Mouse (Mus musculus) bone marrow macrophage, adult 2 months (primary cell): ENCODE measurements around the gene Iqschfp. TPM values are rescaled to one million over a fixed set of nuclear protein-coding genes. Genes with fewer than 3 reads are reported as not detected.

ENCODE experiments used
- H3K27ac ChIP-seq: 2 replicates; pipeline ENCODE4 v1.5.1; 2012; ENCODE audit warnings: low read depth, low read length; ENCODE audit not compliant: insufficient read depth
- H3K4me1 ChIP-seq: 2 replicates; pipeline ENCODE4 v1.6.1; 2012; ENCODE audit warnings: low read length; ENCODE audit not compliant: control insufficient read depth, insufficient read depth
- H3K4me3 ChIP-seq: 2 replicates; pipeline ENCODE4 v1.5.1; 2012; ENCODE audit warnings: mild to moderate bottlenecking, low read length, moderate library complexity; ENCODE audit not compliant: insufficient read depth
- CTCF ChIP-seq: IDR thresholded peaks from 2 replicates; pipeline ENCODE4 v1.5.1; 2012; ENCODE audit warnings: low read depth, mild to moderate bottlenecking, low read length, moderate library complexity
- POLR2A ChIP-seq: IDR thresholded peaks from 2 replicates; pipeline ENCODE4 v1.6.1; 2012; ENCODE audit warnings: mild to moderate bottlenecking, low read depth, low read length, borderline replicate concordance
- polyA plus RNA-seq: library from polyadenylated mRNA; stranded (reverse); fragments of >200 nt; gene quantifications from 2 replicates; pipeline ENCODE4 v1.2.4, GENCODE M21; 2012; ENCODE audit not compliant: missing spikeins, insufficient read depth, insufficient read length

The Iqschfp gene
- polyA plus RNA-seq, 1 experiment, result not detected

DNA sequence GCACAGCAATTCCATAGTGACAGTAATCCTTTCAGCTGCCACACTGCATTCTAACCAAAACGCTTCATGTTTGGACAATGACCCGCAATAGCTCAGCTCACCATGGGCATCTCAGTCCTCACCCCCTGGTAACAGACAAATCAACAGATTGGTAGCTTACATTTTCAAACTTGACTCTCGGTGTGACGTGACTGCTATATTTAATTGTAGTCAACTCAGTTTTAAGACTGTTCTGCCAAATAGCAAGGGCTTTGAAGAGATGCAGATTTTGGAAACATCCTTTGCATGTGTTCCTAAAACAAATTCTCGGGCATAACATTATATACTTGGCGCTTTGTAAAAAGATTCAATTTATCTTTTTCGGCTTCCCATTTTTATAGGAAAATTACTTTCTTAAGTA, 404.7 kb downstream of the Iqschfp start:
- no peak overlapping the region for H3K4me3 ChIP-seq
- H3K27ac ChIP-seq, result no peak overlapping the region
- no peaks in the 10 kb centered on the region for H3K4me1 ChIP-seq
- no peak for TF ChIP-seq POLR2A
- no peak for TF ChIP-seq CTCF

DNA sequence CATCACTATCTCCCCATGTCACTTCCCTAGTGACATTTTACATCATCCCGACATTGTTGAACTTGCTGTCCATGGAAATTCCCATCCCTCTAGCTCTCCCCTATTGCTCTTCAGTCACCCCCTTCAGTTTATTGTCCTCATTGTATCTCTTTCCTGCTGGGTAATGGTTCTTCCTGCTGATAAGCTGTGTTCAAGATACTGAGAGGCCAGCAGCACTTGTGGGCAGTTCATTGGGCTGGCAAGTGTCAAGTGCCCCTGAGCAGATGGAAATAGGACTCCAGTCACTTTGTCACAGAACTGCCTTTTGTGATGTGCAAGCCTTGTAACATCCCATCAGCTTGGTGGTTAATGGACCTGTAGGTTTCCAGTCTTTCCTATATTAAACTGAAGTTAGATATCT, 413.6 kb downstream of the Iqschfp start:
- Histone ChIP-seq H3K27ac (no peak overlapping the region), H3K4me3 (no peak overlapping the region), H3K4me1 (no peaks in the 10 kb centered on the region)
- TF ChIP-seq CTCF (no peak), POLR2A (no peak)

DNA sequence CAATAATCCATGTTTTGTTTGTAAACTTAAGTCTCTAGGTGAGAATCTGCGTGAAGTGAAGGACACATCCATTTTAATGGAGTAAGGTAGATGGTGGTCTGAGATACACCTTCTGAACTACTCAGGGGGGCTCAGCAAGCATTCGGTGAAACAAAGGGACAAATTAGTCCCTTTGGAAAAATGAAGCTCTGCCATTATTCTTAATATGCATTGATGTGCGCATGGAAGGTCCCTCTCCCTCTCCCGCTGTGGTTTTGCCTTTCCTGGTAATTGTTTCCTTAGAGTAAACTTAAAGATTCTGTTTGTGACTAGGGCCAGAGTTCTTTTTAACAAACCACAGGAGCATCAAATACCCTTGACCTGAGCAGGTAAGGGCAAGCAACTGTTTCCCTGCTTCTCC, 414.7 kb downstream of the Iqschfp start:
- TF ChIP-seq CTCF, result no peak
- no peaks in the 10 kb centered on the region for H3K4me1 ChIP-seq
- no peak overlapping the region for H3K27ac ChIP-seq
- H3K4me3 ChIP-seq, result no peak overlapping the region

DNA sequence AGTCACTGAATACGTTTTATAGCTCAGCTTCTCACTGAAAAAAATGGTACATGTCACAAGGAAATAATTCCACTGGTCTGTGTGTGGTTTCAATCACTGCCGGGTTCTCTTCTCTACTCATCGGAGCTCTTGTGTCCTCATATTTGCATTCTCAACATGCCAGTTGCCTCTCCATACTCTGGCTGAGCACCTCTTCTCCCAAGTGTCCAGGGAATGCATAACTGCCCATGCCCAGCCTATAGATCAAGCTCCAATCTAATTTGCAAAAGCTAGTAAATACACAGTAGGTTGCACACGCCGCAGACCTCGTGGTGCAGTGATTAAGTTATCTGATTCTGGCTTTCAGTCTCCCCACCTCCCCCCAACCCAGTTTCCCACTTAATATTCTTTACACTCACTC, 433.5 kb downstream of the Iqschfp start:
- no peak for TF ChIP-seq POLR2A
- no peak for TF ChIP-seq CTCF
- Histone ChIP-seq H3K4me1 (no peaks in the 10 kb centered on the region), H3K4me3 (no peak overlapping the region), H3K27ac (no peak overlapping the region)

DNA sequence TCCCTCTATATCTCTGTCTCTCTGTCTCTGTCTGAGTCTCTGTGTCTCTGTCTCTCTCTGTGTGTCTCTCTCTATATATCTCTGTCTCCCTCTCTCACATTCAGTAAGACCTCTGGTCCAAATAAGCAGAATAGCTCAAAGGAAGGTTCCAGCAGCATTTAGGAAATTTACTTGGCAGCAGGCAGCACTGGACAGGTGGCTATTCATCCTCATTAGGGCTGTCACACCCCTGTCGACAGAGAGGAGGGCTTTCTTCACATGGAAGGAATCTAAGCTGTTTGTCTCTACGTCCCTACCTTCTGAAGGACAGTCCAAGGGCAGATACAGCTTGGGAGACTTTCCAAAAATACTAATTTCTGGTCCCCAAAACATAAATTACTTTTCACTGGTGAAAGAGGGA, 440.5 kb downstream of the Iqschfp start:
- Histone ChIP-seq H3K27ac (no peak overlapping the region), H3K4me3 (no peak overlapping the region), H3K4me1 (no peaks in the 10 kb centered on the region)
- TF ChIP-seq CTCF, result no peak
- TF ChIP-seq POLR2A, result no peak

DNA sequence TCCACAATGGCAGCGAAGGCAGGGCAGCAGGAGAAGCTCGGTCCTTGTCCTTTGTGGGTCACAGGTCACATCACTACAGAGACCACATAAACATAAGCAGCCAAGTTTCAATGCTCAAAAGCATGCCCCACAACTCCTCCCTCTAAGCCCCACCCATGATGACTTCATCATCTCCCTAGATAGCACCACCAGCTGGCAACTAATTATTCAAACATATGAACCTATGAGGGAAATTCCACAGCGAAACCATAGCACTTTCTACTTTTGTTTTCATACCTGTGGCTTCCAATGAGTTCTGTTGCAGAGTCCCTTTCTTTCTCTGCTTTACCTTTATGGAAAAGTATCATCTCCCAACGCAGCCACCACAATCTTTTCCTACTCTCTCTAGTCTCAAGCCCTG, 443.5 kb downstream of the Iqschfp start:
- TF ChIP-seq POLR2A (no peak), CTCF (no peak)
- H3K27ac ChIP-seq, result no peak overlapping the region
- no peaks in the 10 kb centered on the region for H3K4me1 ChIP-seq
- no peak overlapping the region for H3K4me3 ChIP-seq

DNA sequence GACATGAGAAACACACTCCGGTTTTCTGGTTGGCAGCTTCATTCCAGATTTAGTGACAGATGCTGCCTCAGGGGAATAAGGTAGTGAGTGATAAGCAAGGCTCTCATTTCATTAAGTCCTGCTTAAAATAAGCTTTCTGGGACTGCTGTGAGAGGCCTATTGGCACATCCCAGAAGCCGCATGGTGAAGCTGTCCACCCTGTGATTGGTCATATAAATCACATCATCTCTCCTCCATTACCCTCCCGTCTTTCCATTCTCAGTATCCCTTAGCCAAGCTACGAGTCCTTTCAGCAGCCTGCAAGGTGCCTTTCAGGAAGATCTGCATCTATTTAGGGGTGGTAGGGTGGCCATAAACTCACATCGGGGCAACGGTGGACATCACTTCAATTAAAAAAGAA, 458.6 kb downstream of the Iqschfp start:
- no peak overlapping the region for H3K4me3 ChIP-seq
- H3K4me1 ChIP-seq, result no peaks in the 10 kb centered on the region
- H3K27ac ChIP-seq, result no peak overlapping the region
- no peak for TF ChIP-seq CTCF
- no peak for TF ChIP-seq POLR2A

DNA sequence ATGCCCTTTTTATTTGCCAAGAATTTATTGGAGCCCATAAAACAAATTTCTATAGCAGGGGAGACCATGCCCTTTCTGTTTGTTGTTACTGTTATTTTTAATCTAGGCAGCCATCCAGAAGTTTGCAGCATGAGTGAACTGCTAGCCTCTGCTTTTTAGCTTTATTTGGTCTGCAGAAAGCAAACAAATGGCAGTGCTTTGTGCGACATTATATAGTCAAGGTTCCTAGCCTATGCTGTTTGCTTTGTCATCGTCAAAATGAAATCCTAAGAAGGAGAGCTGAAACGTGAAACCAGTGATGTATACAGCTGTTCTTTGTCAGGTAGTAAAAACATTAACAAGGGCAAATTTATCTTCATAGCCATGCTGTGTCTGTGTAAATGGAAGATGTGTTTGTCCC, 459.4 kb downstream of the Iqschfp start:
- no peak overlapping the region for H3K27ac ChIP-seq
- no peak overlapping the region for H3K4me3 ChIP-seq
- TF ChIP-seq CTCF, result no peak
- H3K4me1 ChIP-seq, result no peaks in the 10 kb centered on the region

DNA sequence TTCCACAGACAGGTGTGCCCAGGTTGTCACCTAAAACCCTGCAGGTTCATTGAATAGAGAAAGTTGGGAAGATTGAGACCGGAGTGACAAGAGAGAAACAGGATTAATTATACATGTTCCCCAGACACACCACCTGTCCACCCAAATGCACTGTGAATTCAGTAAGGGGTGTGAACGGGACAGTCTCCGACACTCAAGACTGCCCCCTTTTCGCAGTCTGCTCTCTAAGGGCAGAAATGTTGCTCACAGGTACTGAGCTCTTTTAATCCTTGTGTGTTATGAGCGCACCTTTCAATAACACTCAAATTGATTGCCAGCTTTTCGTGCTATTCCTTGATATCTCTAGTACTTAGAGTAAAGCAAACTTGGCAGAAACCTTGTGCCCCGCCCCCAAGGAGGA, 460.9 kb downstream of the Iqschfp start:
- no peaks in the 10 kb centered on the region for H3K4me1 ChIP-seq
- no peak overlapping the region for H3K4me3 ChIP-seq
- no peak for TF ChIP-seq CTCF
- TF ChIP-seq POLR2A, result no peak
- H3K27ac ChIP-seq, result no peak overlapping the region

DNA sequence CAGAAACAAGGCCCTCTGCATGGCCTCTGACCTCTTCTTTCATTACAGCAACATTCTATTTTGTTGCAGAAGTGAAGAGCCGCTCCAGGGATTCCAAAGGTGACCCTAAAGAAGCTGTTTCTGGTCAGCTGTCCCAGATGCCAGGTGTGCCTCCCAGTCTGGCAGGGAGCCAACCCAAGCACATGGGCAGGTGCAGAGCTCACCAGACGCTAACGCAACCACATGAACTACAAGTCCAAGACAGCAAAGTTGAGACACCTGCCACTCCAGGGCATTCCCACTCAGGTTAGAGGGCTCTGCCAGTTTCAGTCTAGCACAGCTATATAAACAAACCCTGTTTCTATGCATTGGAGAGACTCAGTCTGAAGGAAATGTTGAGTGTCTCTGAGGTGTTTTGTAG, 461.5 kb downstream of the Iqschfp start:
- Histone ChIP-seq H3K4me3 (no peak overlapping the region), H3K4me1 (no peaks in the 10 kb centered on the region), H3K27ac (no peak overlapping the region)
- TF ChIP-seq CTCF (no peak), POLR2A (no peak)

DNA sequence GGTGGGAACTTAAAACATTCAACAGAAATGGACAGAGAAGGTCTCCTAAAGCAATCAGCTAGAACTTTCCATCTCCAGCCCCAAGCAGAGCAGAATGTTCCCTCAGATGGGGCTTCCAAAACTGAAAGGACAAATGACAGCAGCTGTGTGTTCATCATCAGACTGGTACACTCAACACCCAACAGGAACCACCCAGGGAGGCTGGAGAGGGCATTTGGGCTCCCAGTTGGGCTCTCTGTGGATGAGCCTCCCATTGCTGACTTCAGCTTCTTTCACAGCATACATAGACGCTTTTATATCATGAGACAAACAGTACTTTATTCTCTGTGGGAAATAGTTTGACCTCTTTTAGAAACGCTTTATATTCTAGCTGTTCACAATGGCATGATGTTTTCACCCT, 464.5 kb downstream of the Iqschfp start:
- Histone ChIP-seq H3K4me1 (no peaks in the 10 kb centered on the region), H3K4me3 (no peak overlapping the region), H3K27ac (no peak overlapping the region)
- no peak for TF ChIP-seq CTCF
